Mouse (Mus musculus): Measurements from ENCODE around the gene Bptf. TPM values are rescaled to one million over a fixed set of nuclear protein-coding genes. Genes with fewer than 3 reads are reported as not detected.
A peak's percentile ranks its signal among the peaks of the same experiment; 100 is the strongest.
"Not testable (repeated sequence)": the region's sequence is repeated elsewhere in the genome, so short reads cannot be mapped to it uniquely, and the experiment has no call there.

The Bptf gene
- total RNA-seq, 1 experiment from 2014 or later: 84.0 TPM

DNA sequence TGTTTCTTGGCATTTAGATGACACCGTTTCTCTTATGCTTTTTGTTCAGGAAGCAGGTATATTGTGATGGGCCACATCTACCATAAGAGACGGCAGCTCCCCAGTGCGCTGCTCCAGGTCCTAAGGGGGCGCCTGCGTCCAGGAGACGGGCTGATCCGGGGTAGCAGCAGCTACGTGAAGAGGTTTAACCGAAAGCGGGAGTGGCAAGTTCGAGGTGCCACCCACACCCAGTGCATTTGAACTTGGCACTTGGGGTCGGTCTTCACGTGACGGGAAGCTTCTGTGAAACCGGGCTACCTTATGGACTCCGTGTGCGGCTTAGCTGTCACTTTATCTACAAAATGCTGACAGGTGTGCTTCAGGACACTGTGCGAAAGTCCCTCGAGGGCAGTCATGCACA, 102.4 kb downstream of the Bptf start:
- ATAC-seq (replicated peaks in 1 of 2; ENCODE audit: insufficient read depth in 1 of 2, low FRiP score in 2 of 2, low TSS enrichment in 1 of 2, low read depth in 1 of 2, poor library complexity in 2 of 2, severe bottlenecking in 2 of 2): no peak

GRCm38 (mm10) chr11:107028754-107029153, 103.2 kb downstream of the Bptf start:
- no peak for ATAC-seq (replicated peaks in 1 of 2; ENCODE audit: insufficient read depth in 1 of 2, low FRiP score in 2 of 2, low TSS enrichment in 1 of 2, low read depth in 1 of 2, poor library complexity in 2 of 2, severe bottlenecking in 2 of 2)

- ATAC-seq (replicated peaks in 1 of 2; ENCODE audit: insufficient read depth in 1 of 2, low FRiP score in 2 of 2, low TSS enrichment in 1 of 2, low read depth in 1 of 2, poor library complexity in 2 of 2, severe bottlenecking in 2 of 2): peak in 1 of 2 experiments; percentile 18; a peak in 1 of 4 replicates
Observed at GRCm38 (mm10) chr11:107028275-107028618, 103.7 kb downstream of the Bptf start.

- ATAC-seq (replicated peaks in 1 of 2; ENCODE audit: insufficient read depth in 1 of 2, low FRiP score in 2 of 2, low TSS enrichment in 1 of 2, low read depth in 1 of 2, poor library complexity in 2 of 2, severe bottlenecking in 2 of 2): peak; percentile 48 to 54
Observed at GRCm38 (mm10) chr11:107027431-107028274, 104.3 kb downstream of the Bptf start.

GRCm38 (mm10) chr11:107026554-107027430, 105.1 kb downstream of the Bptf start:
- no peak for ATAC-seq (replicated peaks in 1 of 2; ENCODE audit: insufficient read depth in 1 of 2, low FRiP score in 2 of 2, low TSS enrichment in 1 of 2, low read depth in 1 of 2, poor library complexity in 2 of 2, severe bottlenecking in 2 of 2)

GRCm38 (mm10) chr11:107025411-107026321, 106.3 kb downstream of the Bptf start, which contains the start of gene 1810010H24Rik:
1810010H24Rik (plus strand) TSS chr11:107025681.
- ATAC-seq (replicated peaks in 1 of 2; ENCODE audit: insufficient read depth in 1 of 2, low FRiP score in 2 of 2, low TSS enrichment in 1 of 2, low read depth in 1 of 2, poor library complexity in 2 of 2, severe bottlenecking in 2 of 2): peak in 1 of 2 experiments; percentile 19; a peak in 1 of 4 replicates

GRCm38 (mm10) chr11:107024406-107024805, 107.5 kb downstream of the Bptf start:
- no peak for ATAC-seq (replicated peaks in 1 of 2; ENCODE audit: insufficient read depth in 1 of 2, low FRiP score in 2 of 2, low TSS enrichment in 1 of 2, low read depth in 1 of 2, poor library complexity in 2 of 2, severe bottlenecking in 2 of 2)

GRCm38 (mm10) chr11:107022050-107022683, 109.8 kb downstream of the Bptf start:
- ATAC-seq (replicated peaks in 1 of 2; ENCODE audit: insufficient read depth in 1 of 2, low FRiP score in 2 of 2, low TSS enrichment in 1 of 2, low read depth in 1 of 2, poor library complexity in 2 of 2, severe bottlenecking in 2 of 2): no peak

DNA sequence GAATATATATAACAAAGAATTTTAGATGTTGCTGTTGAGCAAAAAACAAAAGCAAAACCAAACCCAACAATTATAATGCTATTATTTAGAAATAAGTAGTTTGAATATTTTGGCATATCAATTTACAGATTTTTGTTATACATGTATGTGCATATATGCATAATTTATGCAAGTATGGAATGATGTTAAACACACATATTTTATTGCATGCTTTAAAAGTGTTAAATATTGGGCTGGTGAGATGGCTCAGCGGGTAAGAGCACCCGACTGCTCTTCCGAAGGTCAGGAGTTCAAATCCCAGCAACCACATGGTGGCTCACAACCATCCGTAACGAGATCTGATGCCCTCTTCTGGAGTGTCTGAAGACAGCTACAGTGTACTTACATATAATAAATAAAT, 112.2 kb downstream of the Bptf start:
- not testable (repeated sequence) for ATAC-seq (replicated peaks in 1 of 2; ENCODE audit: insufficient read depth in 1 of 2, low FRiP score in 2 of 2, low TSS enrichment in 1 of 2, low read depth in 1 of 2, poor library complexity in 2 of 2, severe bottlenecking in 2 of 2)

- ATAC-seq (replicated peaks in 1 of 2; ENCODE audit: insufficient read depth in 1 of 2, low FRiP score in 2 of 2, low TSS enrichment in 1 of 2, low read depth in 1 of 2, poor library complexity in 2 of 2, severe bottlenecking in 2 of 2): no peak
Observed at GRCm38 (mm10) chr11:107019318-107019717, 112.6 kb downstream of the Bptf start.

DNA sequence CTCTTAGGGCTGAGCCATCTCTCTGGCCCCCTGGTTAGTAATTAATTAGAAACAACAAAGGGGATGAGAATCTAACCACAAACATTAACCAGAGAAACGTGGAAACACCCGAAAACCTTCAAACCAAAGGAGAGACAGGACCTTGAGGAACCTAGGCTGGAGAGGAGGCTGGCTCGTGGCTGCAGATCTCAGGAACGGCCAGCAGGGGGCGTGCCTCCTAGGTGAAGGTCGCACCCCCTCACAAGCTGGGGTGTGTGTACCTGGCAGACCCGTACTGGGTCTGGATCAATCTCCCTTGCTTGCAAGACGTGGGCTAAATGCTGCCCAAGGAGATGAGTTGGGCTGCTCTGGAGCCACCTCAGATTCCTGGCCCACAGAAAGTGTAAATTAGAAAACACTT, 113.3 kb downstream of the Bptf start:
- no peak; a peak in 1 of 4 replicates for ATAC-seq (replicated peaks in 1 of 2; ENCODE audit: insufficient read depth in 1 of 2, low FRiP score in 2 of 2, low TSS enrichment in 1 of 2, low read depth in 1 of 2, poor library complexity in 2 of 2, severe bottlenecking in 2 of 2)

- ATAC-seq (replicated peaks in 1 of 2; ENCODE audit: insufficient read depth in 1 of 2, low FRiP score in 2 of 2, low TSS enrichment in 1 of 2, low read depth in 1 of 2, poor library complexity in 2 of 2, severe bottlenecking in 2 of 2): no peak
Observed at GRCm38 (mm10) chr11:107017339-107017886, 114.5 kb downstream of the Bptf start.

- no peak for ATAC-seq (replicated peaks in 1 of 2; ENCODE audit: insufficient read depth in 1 of 2, low FRiP score in 2 of 2, low TSS enrichment in 1 of 2, low read depth in 1 of 2, poor library complexity in 2 of 2, severe bottlenecking in 2 of 2)
Observed at GRCm38 (mm10) chr11:107016893-107017292, 115.0 kb downstream of the Bptf start.

DNA sequence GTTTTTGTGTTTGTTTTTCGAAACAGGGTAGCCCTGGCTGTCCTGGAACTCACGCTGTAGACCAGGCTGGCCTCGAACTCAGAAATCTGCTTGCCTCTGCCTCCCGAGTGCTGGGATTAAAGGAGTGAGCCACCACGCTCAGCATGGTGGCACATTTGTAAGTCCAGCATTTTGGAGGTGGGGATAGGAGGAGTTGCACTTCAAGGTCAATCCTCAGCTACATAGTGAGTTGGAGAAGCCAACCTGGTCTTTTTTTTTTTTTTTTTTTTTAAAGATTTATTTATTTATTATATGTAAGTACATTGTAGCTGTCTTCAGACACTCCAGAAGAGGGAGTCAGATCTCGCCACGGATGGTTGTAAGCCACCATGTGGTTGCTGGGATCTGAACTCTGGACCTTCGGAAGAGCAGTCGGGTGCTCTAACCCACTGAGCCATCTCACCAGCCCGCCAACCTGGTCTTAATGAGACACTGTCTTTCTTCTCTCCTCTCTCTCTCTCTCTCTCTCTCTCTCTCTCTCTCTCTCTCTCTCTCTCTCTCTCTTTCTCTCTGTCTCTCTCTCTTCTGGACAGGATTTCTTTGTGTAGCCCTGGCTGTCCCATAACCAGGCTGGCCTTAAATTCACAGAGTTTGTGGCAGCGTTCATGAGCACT, 116.3 kb downstream of the Bptf start:
- not testable (repeated sequence) for ATAC-seq (replicated peaks in 1 of 2; ENCODE audit: insufficient read depth in 1 of 2, low FRiP score in 2 of 2, low TSS enrichment in 1 of 2, low read depth in 1 of 2, poor library complexity in 2 of 2, severe bottlenecking in 2 of 2)

DNA sequence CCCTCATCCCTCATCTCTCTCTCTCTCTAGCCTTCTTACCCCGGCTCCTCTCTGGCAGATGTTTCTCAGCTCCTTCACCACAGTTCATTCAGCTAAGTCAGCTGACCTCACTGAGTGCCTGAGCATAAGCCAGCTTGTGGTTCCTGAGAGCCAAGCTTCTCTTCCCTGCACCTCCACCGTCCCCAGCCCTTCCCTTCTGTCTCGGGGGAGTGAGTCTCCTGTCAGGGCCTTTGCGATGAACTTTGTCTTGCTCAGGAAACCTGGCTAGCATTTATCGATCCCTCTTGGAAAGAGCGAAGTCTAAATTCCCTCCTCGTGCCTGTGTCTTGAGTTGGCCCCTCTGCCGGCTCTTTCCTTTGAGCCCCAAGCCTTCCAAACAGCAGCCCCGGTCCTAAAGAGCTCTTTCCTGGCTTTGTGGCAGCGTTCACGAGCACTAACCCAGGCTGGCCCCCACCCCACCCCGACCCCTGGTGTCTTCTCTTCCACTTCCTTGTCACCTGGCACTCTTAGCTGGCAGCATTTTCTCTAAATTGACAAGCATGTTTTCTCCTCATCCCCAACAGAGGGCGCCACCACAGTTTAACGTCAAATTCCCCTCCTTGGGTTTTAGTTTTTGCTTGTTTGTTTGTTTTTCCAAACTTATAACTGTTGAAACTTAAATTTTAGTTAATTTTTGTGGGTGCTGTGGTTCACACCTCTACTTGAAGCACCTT, 117.2 kb downstream of the Bptf start:
- no peak for ATAC-seq (replicated peaks in 1 of 2; ENCODE audit: insufficient read depth in 1 of 2, low FRiP score in 2 of 2, low TSS enrichment in 1 of 2, low read depth in 1 of 2, poor library complexity in 2 of 2, severe bottlenecking in 2 of 2)

Data from hematopoietic stem cell, adult 5-6 weeks (primary cell).